Mouse (Mus musculus) cerebellum, adult 2 months (tissue): ENCODE measurements around the gene Hoxd9.

ENCODE experiments used
- CTCF ChIP-seq: fragments of 200-500 bp; IDR thresholded peaks from 2 replicates; pipeline ENCODE4 v1.5.1; 2011; ENCODE audit warnings: low read depth, mild to moderate bottlenecking, control low read depth, low read length, moderate library complexity, borderline replicate concordance; ENCODE audit not compliant: insufficient read depth
- POLR2A ChIP-seq: fragments of 200-500 bp; IDR thresholded peaks from 2 replicates; pipeline ENCODE4 v1.6.1; 2011; ENCODE audit warnings: low read length, control low read depth, borderline replicate concordance; ENCODE audit not compliant: insufficient read depth

DNA sequence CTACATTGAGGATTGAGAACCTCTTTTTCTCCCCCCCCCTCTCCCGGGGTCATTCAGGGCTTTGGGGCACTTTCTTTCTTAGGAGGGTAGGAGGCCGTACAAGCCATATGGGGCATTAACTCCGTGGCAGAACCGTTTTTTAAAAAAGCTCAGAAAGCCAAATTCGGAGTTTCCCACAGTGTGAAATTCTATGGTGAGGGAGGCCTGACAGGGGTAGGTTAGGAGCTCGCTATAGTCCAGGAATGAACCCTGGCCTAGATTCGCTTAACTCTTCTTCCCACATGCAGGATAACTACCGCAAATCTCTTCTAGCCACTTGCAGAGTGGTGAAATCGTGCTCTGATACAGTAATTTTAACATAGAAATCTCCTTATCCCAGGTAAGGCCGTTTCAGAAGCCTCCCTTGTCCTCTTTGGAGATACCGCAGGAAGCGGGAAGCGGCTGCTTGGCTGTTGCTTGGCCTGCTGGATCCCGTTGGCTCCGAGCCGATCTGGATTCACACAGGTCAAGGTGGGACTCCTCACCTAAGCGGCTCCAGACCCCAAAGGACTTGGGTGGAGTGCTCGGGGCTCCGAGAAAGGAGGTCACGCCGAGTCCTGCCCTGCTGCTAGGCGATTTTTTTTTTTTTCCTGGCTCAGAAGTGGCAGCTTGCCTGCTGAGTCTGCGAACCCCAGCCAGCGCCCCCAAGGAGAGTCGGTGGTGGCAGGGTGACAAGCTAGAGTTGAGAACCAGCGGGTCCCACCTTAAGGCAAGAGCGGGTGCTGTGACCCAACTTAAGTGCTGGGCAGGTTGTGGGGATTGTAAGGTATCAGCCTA, 37.7 kb downstream of the Hoxd9 start:
- TF ChIP-seq POLR2A: no peak
- no peak for TF ChIP-seq CTCF
